Mouse (Mus musculus) liver, embryonic 12.5 days (tissue): ENCODE results near the gene Prune1. TPM values are rescaled to one million over a fixed set of nuclear protein-coding genes. Genes with fewer than 3 reads are reported as not detected.

Experiments
- ATAC-seq: fragments of 200-750 bp; cut with Nextera tagmentation; 2 replicates; pipeline ENCODE4 v1.8.0; 2017; ENCODE audit warnings: moderate number of reproducible peaks, mild to moderate bottlenecking, moderate library complexity
- H3K27ac ChIP-seq: fragments of 300-500 bp; sonication (generic); 2 replicates; pipeline ENCODE4 v1.5.1; 2016; ENCODE audit warnings: mild to moderate bottlenecking
- H3K27me3 ChIP-seq: fragments of 300-500 bp; sonication (generic); replicated peaks from 2 replicates; pipeline ENCODE4 v1.6.1; 2016; ENCODE audit warnings: mild to moderate bottlenecking, moderate library complexity
- H3K36me3 ChIP-seq: fragments of 300-500 bp; sonication (generic); 2 replicates; pipeline ENCODE4 v1.6.1; 2016; ENCODE audit warnings: mild to moderate bottlenecking, moderate library complexity
- H3K4me1 ChIP-seq: fragments of 300-500 bp; sonication (generic); 2 replicates; pipeline ENCODE4 v1.6.1; 2016
- H3K4me2 ChIP-seq: fragments of 300-500 bp; sonication (generic); 2 replicates; pipeline ENCODE4 v1.6.1; 2016; ENCODE audit warnings: mild to moderate bottlenecking, moderate library complexity
- H3K4me3 ChIP-seq: fragments of 300-500 bp; sonication (generic); 2 replicates; pipeline ENCODE4 v1.5.1; 2016; ENCODE audit warnings: mild to moderate bottlenecking, moderate library complexity
- H3K9ac ChIP-seq: fragments of 300-500 bp; sonication (generic); 2 replicates; pipeline ENCODE4 v1.6.1; 2016; ENCODE audit warnings: mild to moderate bottlenecking, moderate library complexity
- H3K9me3 ChIP-seq: fragments of 300-500 bp; sonication (generic); replicated peaks from 2 replicates; pipeline ENCODE4 v1.6.1; 2016; ENCODE audit warnings: mild to moderate bottlenecking, moderate library complexity
- WGBS: fragments of 180-500 bp; shearing (Covaris S2); methylation state at CpG from one replicate; pipeline ENCODE4 v1.1.7; 2016; ENCODE audit not compliant: insufficient replicate concordance; 5-methylcytosine and 5-hydroxymethylcytosine counted together
- polyA plus RNA-seq: library from polyadenylated mRNA; unstranded; fragments of >200 nt; fragmentation: Nextera tagmentation; extraction: Ambion mirVana; gene quantifications from 2 replicates; pipeline ENCODE4 v1.2.1, GENCODE M21; 2016

Gene Prune1
- polyA plus RNA-seq, 1 experiment from 2014 or later = 11.8 TPM

- peaks cover 53% of the 10 kb centered on the region for H3K36me3 ChIP-seq
- ATAC-seq = peak; percentile 19; the same call in 1 of the 2 replicates
- peak within 1 kb of the TSS; percentile 87 for H3K9ac ChIP-seq
- whole genome bisulfite sequencing = 43% methylated on average over 13 of the region's 13 CpGs
- no peaks in the 10 kb centered on the region for H3K9me3 ChIP-seq
- peaks cover 52% of the 10 kb centered on the region for H3K4me1 ChIP-seq
- peak within 1 kb of the TSS; percentile 95 for H3K4me2 ChIP-seq
- H3K27me3 ChIP-seq = no peaks in the 10 kb centered on the region
- H3K4me3 ChIP-seq = peak within 1 kb of the TSS; percentile 70
- H3K27ac ChIP-seq = peak within 1 kb of the TSS; percentile 86
Observed at GRCm38 (mm10) chr3:95231298-95232221, 50.3 kb downstream of the Prune1 start, which contains the start of gene Mllt11. Gene Mllt11 (minus strand): TSS chr3:95232171.

GRCm38 (mm10) chr3:95230495-95231297 lies 51.2 kb downstream of the Prune1 start:
- Histone ChIP-seq H3K9ac (peak overlapping the region; percentile 87), H3K9me3 (no peaks in the 10 kb centered on the region), H3K36me3 (peaks cover 49% of the 10 kb centered on the region), H3K4me2 (peak overlapping the region; percentile 95), H3K4me3 (peak overlapping the region; percentile 70), H3K27me3 (no peaks in the 10 kb centered on the region), H3K4me1 (peaks cover 58% of the 10 kb centered on the region), H3K27ac (peak overlapping the region; percentile 86)
- WGBS = 21% methylated on average over 8 of the region's 8 CpGs
- ATAC-seq = peak; percentile 31

- Histone ChIP-seq H3K36me3 (peaks cover 49% of the 10 kb centered on the region), H3K9ac (peak overlapping the region; percentile 87), H3K4me3 (peak overlapping the region; percentile 70), H3K4me1 (peaks cover 60% of the 10 kb centered on the region), H3K4me2 (peak overlapping the region; percentile 95), H3K27me3 (no peaks in the 10 kb centered on the region), H3K27ac (peak overlapping the region; percentile 86), H3K9me3 (no peaks in the 10 kb centered on the region)
- no peak for ATAC-seq
- under 1% methylated on average over 13 of the region's 13 CpGs for WGBS
Observed at GRCm38 (mm10) chr3:95229781-95230494, 51.9 kb downstream of the Prune1 start.

- Histone ChIP-seq H3K36me3 (peaks cover 47% of the 10 kb centered on the region), H3K9ac (peak overlapping the region; percentile 87), H3K4me2 (peak overlapping the region; percentile 95), H3K27ac (peak overlapping the region; percentile 86), H3K4me1 (peaks cover 60% of the 10 kb centered on the region), H3K9me3 (no peaks in the 10 kb centered on the region), H3K4me3 (peak overlapping the region; percentile 70), H3K27me3 (no peaks in the 10 kb centered on the region)
- WGBS = under 1% methylated on average over 43 of the region's 43 CpGs
- peak; percentile 27 for ATAC-seq
Observed at GRCm38 (mm10) chr3:95228894-95229780, 52.7 kb downstream of the Prune1 start.

- H3K36me3 ChIP-seq = peaks cover 47% of the 10 kb centered on the region
- H3K27me3 ChIP-seq = no peaks in the 10 kb centered on the region
- WGBS = under 1% methylated on average over 63 of the region's 64 CpGs
- peak within 1 kb of the TSS; percentile 86 for H3K27ac ChIP-seq
- H3K4me1 ChIP-seq = peaks cover 60% of the 10 kb centered on the region
- no peaks in the 10 kb centered on the region for H3K9me3 ChIP-seq
- ATAC-seq = peak; percentile 90
- peak within 1 kb of the TSS; percentile 87 for H3K9ac ChIP-seq
- peak within 1 kb of the TSS; percentile 70 for H3K4me3 ChIP-seq
- H3K4me2 ChIP-seq = peak within 1 kb of the TSS; percentile 95
Observed at GRCm38 (mm10) chr3:95228148-95228893, 53.6 kb downstream of the Prune1 start, which contains the start of gene Cdc42se1. Gene Cdc42se1 (plus strand): TSS chr3:95228732.

- no peak for ATAC-seq
- peak overlapping the region; percentile 87; the same call in 1 of the 2 replicates for H3K9ac ChIP-seq
- H3K36me3 ChIP-seq = peaks cover 47% of the 10 kb centered on the region
- H3K27me3 ChIP-seq = no peaks in the 10 kb centered on the region
- 47% methylated on average over 1 of the region's 1 CpGs for WGBS
- peak overlapping the region; percentile 95 for H3K4me2 ChIP-seq
- no peak overlapping the region; the same call in 1 of the 2 replicates for H3K27ac ChIP-seq
- peaks cover 49% of the 10 kb centered on the region for H3K4me1 ChIP-seq
- H3K4me3 ChIP-seq = peak overlapping the region; percentile 70
- H3K9me3 ChIP-seq = no peaks in the 10 kb centered on the region
Observed at GRCm38 (mm10) chr3:95227214-95227613, 54.7 kb downstream of the Prune1 start.

- Histone ChIP-seq H3K9me3 (no peaks in the 10 kb centered on the region), H3K4me1 (peaks cover 20% of the 10 kb centered on the region), H3K27me3 (no peaks in the 10 kb centered on the region), H3K36me3 (peaks cover 62% of the 10 kb centered on the region), H3K4me2 (no peak overlapping the region), H3K9ac (no peak overlapping the region), H3K4me3 (no peak overlapping the region), H3K27ac (no peak overlapping the region)
- ATAC-seq = no peak
- 62% methylated on average over 6 of the region's 6 CpGs for WGBS
Observed at GRCm38 (mm10) chr3:95224295-95224694, 57.6 kb downstream of the Prune1 start.

GRCm38 (mm10) chr3:95223041-95223440 lies 58.8 kb downstream of the Prune1 start:
- 0 out of 2 replicates have a peak overlapping the region, but pooled peaks have one; percentile 6 for H3K27ac ChIP-seq
- H3K4me1 ChIP-seq = peaks cover 28% of the 10 kb centered on the region
- H3K27me3 ChIP-seq = no peaks in the 10 kb centered on the region
- H3K4me3 ChIP-seq = no peak overlapping the region
- WGBS = 89% methylated on average over 2 of the region's 2 CpGs
- no peak overlapping the region for H3K4me2 ChIP-seq
- no peak for ATAC-seq
- H3K36me3 ChIP-seq = peaks cover 66% of the 10 kb centered on the region
- H3K9me3 ChIP-seq = no peaks in the 10 kb centered on the region
- H3K9ac ChIP-seq = no peak overlapping the region

- ATAC-seq = no peak
- H3K27ac ChIP-seq = peak overlapping the region; percentile 97
Observed at GRCm38 (mm10) chr3:95218466-95219137, 63.3 kb downstream of the Prune1 start.

More at GRCm38 (mm10) chr3:95218466-95219137, 63.3 kb downstream of the Prune1 start:
- 44% methylated on average over 6 of the region's 6 CpGs for WGBS
- Histone ChIP-seq H3K4me2 (peak overlapping the region; percentile 82), H3K27me3 (no peaks in the 10 kb centered on the region), H3K4me1 (peaks cover 34% of the 10 kb centered on the region), H3K9ac (peak overlapping the region; percentile 96), H3K4me3 (peak overlapping the region; percentile 92), H3K9me3 (no peaks in the 10 kb centered on the region), H3K36me3 (peaks cover 71% of the 10 kb centered on the region)
